Mouse (Mus musculus): ENCODE results near the gene Tspan11.

Gene Tspan11

GRCm38 (mm10) chr6:127879472-127879871 lies 7.9 kb upstream of the Tspan11 start:
- DNase-seq = no peak

GRCm38 (mm10) chr6:127886916-127887315 lies 473 bp upstream of the Tspan11 start:
- no peak for DNase-seq

GRCm38 (mm10) chr6:127888581-127888980 lies 1.2 kb downstream of the Tspan11 start:
- DNase-seq = no peak

GRCm38 (mm10) chr6:127893611-127894010 lies 6.2 kb downstream of the Tspan11 start:
- no peak for DNase-seq

GRCm38 (mm10) chr6:127894999-127895398 lies 7.6 kb downstream of the Tspan11 start:
- DNase-seq = peak; percentile 30 to 52

GRCm38 (mm10) chr6:127896425-127896824 lies 9.0 kb downstream of the Tspan11 start:
- DNase-seq = peak; percentile 20 to 40

GRCm38 (mm10) chr6:127897342-127897741 lies 10.0 kb downstream of the Tspan11 start:
- peak; percentile 45 to 64 for DNase-seq

GRCm38 (mm10) chr6:127900062-127900461 lies 12.7 kb downstream of the Tspan11 start:
- no peak for DNase-seq

- no peak for DNase-seq
These were observed 13.9 kb downstream of the Tspan11 start for GRCm38 (mm10) chr6:127901261-127901660.

- no peak for DNase-seq
These were observed 14.3 kb downstream of the Tspan11 start for GRCm38 (mm10) chr6:127901669-127902068.

- DNase-seq = no peak
These were observed 15.2 kb downstream of the Tspan11 start for GRCm38 (mm10) chr6:127902559-127902958.

- no peak for DNase-seq
These were observed 23.2 kb downstream of the Tspan11 start for GRCm38 (mm10) chr6:127910638-127911037.

GRCm38 (mm10) chr6:127911687-127912086 lies 24.3 kb downstream of the Tspan11 start:
- no peak for DNase-seq

- DNase-seq = peak; percentile 21 to 33
These were observed 25.5 kb downstream of the Tspan11 start for GRCm38 (mm10) chr6:127912938-127913337.

GRCm38 (mm10) chr6:127916993-127917392 lies 29.6 kb downstream of the Tspan11 start:
- DNase-seq = no peak

- DNase-seq = no peak
These were observed 30.3 kb downstream of the Tspan11 start for GRCm38 (mm10) chr6:127917712-127918111.

- no peak for DNase-seq
These were observed 32.1 kb downstream of the Tspan11 start for GRCm38 (mm10) chr6:127919491-127919890.

- DNase-seq = peak; percentile 79 to 85
These were observed 33.3 kb downstream of the Tspan11 start for GRCm38 (mm10) chr6:127920652-127921051.

GRCm38 (mm10) chr6:127921996-127922395 lies 34.6 kb downstream of the Tspan11 start:
- no peak for DNase-seq

GRCm38 (mm10) chr6:127923296-127923695 lies 35.9 kb downstream of the Tspan11 start:
- DNase-seq = no peak

- DNase-seq = no peak
These were observed 37.4 kb downstream of the Tspan11 start for GRCm38 (mm10) chr6:127924750-127925149.

- no peak for DNase-seq
These were observed 38.5 kb downstream of the Tspan11 start for GRCm38 (mm10) chr6:127925915-127926314.

- DNase-seq = no peak
These were observed 41.3 kb downstream of the Tspan11 start for GRCm38 (mm10) chr6:127928682-127929081.

GRCm38 (mm10) chr6:127932697-127933096 lies 45.3 kb downstream of the Tspan11 start:
- DNase-seq = no peak

- peak; percentile 38 to 58 for DNase-seq
These were observed 46.5 kb downstream of the Tspan11 start for GRCm38 (mm10) chr6:127933841-127934240.

GRCm38 (mm10) chr6:127935105-127935504 lies 47.7 kb downstream of the Tspan11 start:
- DNase-seq = no peak

Measured in lung, adult 18-20 months (tissue).